Mouse (Mus musculus): ENCODE measurements around the gene H1foo.

Gene H1foo

GRCm38 (mm10) chr6:115927292-115928242 lies 17.2 kb upstream of the H1foo start:
- DNase-seq: no peak

DNA sequence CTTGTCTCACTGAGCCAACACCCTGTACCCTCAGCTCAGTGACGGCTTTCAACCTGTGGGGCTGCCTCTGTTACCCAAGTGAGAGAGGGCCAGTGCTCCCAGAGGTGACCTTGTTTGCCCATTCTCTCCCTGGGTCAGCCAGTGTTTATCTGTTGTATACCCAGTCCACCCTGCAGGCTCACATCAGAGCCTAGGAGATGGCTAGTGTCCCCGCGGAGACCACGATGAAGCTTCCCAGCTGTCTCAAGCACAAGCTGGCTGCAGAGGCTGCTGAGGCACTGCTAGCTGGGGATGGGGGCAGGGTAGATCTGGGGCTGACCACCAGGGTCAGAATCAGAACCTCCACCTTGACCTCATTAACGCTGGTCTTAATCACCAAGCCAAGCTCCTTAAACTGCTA lies 14.7 kb upstream of the H1foo start:
- DNase-seq: peak; percentile 43

GRCm38 (mm10) chr6:115931639-115932038 lies 13.1 kb upstream of the H1foo start, which contains the start of gene Rho:
Gene Rho (plus strand): TSS chr6:115931748.
- DNase-seq: no peak

GRCm38 (mm10) chr6:115932391-115932790 lies 12.3 kb upstream of the H1foo start:
- DNase-seq: no peak

- DNase-seq: no peak
These were observed 9.2 kb upstream of the H1foo start for GRCm38 (mm10) chr6:115935544-115935943.

- DNase-seq: no peak
These were observed 6.7 kb upstream of the H1foo start for GRCm38 (mm10) chr6:115938011-115938410.

DNA sequence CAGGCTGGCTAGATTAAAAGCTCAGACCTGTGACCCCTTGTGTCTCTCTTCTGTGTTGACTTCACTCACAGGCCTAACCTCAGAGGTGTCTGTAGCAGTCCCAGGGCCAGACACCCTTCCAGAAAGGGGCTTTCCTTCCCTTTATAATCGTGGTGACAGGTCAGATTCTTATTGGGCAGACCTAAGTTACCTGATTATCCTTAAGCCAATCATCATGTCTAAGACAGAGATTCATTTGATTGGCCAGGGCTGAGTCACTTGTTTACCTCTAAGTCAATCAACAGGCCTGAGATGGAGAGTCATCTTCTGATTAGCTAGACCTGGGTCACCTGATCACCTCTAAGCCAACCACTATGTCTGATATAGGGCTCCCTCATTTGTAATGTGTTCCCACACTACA lies 5.9 kb upstream of the H1foo start:
- DNase-seq: no peak

GRCm38 (mm10) chr6:115940603-115941002 lies 4.1 kb upstream of the H1foo start:
- DNase-seq: no peak

GRCm38 (mm10) chr6:115941128-115941527 lies 3.6 kb upstream of the H1foo start:
- DNase-seq: no peak

GRCm38 (mm10) chr6:115943498-115944427 lies 975 bp upstream of the H1foo start:
- DNase-seq: no peak

DNA sequence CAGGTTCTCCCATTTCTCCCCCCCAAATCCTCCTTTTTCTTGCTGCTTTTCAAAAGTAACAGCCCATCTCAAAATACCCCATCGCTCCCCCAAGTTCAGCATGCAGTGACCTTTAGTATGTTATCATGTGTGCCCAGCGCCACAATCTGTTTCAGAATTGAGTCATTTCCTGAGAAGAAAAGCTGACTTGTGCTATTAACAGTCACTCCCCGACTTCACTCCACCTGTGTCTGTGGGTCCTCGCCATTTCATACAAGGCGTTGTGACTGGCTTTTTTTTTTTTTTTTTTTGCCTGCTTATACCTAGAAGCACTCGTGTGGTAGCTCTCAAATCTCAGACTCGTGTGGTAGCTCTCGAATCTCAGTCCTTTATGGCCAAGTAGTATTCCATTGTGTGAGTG lies 895 bp downstream of the H1foo start:
- no peak for DNase-seq

GRCm38 (mm10) chr6:115946389-115946788 lies 1.7 kb downstream of the H1foo start:
- DNase-seq: peak; percentile 55

DNA sequence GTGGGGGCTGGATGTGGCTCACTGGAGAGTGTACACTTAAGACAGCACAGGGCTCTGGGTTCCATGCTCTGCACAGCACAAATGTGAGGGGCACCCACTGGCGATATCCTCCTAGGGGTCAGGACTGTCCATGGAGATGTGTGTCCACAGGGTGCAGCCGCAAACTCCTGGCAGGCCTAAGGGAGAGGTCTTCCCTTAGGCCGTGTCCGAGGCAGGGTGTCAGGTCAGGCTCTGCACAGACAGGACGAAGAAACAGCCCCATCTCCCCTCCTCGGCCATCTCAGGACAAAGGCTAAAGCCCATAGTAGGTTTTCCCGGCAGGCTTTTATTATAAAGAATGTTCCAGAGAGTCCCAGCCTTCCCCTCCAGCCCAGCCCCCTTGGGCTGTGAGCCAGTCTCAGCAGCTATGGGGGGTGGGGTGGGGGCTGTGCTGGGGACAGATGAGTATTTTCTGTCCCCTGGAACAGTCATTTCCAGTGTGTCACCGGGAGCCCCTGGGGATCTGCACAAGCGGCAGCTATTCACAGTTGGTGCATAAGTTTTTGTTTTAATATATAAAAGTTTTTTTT lies 9.9 kb downstream of the H1foo start:
- peak; percentile 56 for DNase-seq

GRCm38 (mm10) chr6:115955169-115955568 lies 10.4 kb downstream of the H1foo start:
- DNase-seq: no peak

DNA sequence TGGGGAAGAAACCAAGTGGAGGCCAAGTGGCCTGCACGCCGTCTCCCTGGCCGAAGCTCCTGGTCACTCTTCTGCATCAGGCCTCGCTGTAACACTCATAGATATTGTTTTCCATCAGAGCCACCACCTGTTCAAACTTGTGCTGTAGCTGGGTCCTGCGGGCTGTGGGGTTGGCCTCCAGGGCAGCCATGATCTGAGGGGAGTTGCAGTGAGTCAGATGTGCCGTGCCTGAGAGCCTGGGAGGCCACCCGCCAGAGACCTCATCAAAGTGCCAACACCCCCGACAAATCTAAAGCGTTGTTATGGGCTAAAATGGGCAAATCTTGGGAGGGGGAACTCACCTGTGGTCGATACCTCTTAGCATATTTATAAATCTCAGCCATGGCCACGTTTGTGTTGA lies 10.9 kb downstream of the H1foo start:
- no peak for DNase-seq

DNA sequence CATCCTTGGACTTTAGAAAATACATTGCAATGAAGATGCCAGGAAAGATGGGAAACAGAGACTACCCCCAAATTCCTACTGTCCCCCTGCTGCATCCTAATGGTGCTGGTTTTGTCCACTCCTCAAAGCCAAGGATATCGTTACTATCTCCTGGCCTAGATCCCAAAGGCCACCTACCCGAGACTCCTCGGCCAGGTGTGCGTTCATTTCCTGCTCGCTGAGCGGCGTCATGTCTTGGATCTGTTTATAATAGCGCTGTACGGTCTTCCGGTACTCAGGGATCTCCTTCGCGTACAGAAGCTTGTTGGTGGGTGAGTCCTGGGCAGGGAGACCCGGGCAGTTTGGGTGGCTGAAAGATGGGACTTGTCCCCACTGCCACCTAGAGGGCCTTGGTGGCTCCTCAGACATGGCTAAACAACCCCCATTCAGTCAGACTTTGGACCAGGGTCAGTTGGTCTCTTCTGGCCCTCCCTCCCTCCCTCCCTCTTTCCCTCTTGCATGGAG lies 11.7 kb downstream of the H1foo start:
- no peak for DNase-seq

DNA sequence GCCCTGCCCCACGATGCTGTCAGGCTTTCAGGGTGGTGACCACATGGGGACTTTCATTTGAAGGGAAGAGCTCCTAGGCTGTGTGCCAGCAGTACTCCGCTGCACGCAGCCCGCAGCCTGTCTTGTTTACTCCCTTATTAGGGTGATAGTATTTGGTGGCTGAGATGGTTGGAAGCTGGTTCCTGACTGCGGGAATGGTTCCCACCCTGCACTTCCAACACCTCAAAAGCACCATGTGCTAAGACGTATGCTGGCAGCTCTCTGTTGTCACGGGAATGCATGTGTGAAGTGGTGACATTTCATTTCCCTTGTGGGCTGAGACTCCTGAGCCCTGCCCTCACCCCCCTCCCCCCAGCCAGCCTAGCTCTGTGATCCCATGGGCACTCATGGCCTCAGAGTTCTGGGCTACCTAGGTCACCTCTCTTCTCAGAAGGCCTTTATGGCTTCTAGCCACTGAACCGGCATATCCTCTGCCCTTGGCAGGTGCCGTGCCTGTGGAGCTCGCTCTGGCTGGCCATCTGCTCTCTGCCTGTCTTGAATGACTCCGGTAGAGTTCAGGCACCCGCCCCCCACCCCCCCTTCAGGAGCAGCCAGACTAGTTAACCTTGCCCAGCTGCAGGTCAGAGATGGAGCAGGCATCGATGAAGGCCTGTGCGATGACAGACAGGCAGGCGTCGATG lies 12.3 kb downstream of the H1foo start:
- peak; percentile 93 for DNase-seq

DNA sequence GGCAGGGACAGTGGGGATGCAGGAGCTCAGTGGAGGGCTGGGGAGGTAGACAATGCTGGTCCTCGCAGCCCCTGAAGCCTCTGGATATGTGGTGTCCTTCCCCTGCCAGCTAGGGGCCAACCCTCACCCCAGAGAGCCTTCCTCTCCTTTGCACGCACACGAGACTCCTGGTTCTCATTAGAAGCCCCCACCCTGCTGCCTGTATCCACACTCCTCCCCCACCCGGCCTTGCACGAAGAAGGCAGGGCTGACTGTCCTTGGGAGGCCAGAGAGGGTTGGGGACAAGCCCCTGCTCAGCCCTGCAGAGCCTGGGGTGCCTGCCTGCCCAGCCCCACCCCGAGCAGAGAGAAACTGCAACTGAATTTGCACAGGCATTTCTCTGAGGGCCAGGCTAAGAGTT lies 12.9 kb downstream of the H1foo start:
- DNase-seq: no peak

DNA sequence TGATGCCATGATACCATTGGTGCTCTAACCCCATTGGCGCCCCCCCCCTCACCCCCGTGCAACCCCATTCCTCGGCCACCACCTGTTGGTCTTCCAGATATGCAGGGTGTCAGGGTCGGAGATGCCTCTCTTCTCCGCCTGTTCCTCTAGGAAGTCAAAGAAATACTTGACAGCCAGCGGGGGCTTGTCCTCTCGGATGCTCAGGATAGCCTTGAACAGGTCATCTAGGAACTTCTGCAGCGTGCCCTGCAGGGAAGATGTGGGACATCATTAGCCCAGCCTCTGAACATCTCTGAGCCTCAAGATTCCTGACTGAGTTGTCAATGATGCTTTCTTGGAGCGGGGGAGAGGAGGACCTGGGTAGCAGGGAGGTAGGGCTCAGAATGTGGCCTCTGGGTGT lies 13.7 kb downstream of the H1foo start:
- no peak for DNase-seq

DNA sequence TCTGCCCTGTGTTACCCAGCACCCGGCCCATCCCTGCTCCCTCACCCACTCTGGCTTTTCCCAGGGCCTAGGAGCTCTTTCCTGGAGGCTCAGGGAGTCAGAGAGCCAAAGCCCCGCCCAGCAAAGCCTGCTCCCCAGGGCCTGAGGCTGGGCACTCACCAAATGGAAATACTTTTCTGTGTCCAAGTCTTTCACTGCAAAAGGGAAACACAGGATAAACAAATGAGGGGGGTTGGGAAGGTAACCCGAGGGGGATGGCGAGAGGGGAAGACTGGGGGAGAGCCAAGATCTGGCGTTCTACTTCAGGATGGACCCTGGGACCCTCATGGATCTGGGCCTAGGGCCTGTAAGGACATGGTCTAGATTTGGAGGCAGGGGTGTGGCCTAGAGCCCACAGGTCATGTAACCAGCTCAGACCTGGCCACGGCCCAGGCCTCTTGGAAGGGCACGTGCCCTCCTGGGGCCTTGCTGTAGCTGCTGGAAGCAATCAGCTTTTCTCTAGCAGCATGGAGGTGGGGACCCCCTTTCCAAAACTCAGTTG lies 14.5 kb downstream of the H1foo start:
- peak; percentile 95 for DNase-seq

GRCm38 (mm10) chr6:115960322-115960721 lies 15.6 kb downstream of the H1foo start:
- DNase-seq: no peak

DNA sequence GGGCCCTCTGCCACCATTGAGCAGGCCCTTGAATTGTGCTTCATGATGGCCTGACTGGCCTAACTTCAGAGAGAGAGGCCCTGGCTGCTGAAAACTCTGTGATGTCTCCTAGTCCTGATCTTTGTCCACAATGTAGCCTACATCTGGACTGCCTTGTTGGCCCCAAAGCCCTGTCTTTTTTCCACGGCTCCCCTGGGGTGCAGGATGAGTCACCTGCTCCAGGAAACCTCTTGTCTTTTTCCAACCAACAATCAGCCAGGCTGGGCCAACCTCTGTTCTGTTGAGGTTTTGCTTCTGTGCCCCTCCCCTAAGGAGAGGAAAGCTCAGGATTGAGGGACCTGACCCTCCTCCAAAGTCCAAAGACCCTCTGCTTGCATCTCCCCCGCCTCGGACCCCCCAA lies 17.0 kb downstream of the H1foo start:
- no peak for DNase-seq

Data from lung, postnatal 10 days (tissue).